Mouse (Mus musculus) liver, postnatal 0 days (tissue): ENCODE data around the gene Prkag2.

Experiments
- CTCF ChIP-seq: sonication (generic); IDR thresholded peaks from 2 replicates; pipeline ENCODE4 v1.5.1; 2016; ENCODE audit warnings: antibody characterized with exemption, low read depth
- EP300 ChIP-seq: IDR thresholded peaks from 2 replicates; pipeline ENCODE4 v1.6.1; 2016; ENCODE audit warnings: antibody characterized with exemption, low read depth, mild to moderate bottlenecking

- TF ChIP-seq CTCF, result no peak
- no peak for TF ChIP-seq EP300
Observed at GRCm38 (mm10) chr5:24889860-24890259, 210.6 kb downstream of the Prkag2 start.
